Mouse (Mus musculus) MEL (cell line): Measurements from ENCODE around the gene Tm4sf4. TPM values are rescaled to one million over a fixed set of nuclear protein-coding genes. Genes with fewer than 3 reads are reported as not detected.

Experiments
- DNase-seq: peaks from one replicate; pipeline ENCODE4 v3.0.0; 2011; ENCODE audit warnings: low read depth, low spot score
- H3K27ac ChIP-seq: 2 replicates; pipeline ENCODE4 v1.5.1; 2012; ENCODE audit warnings: low read depth, mild to moderate bottlenecking, control low read depth, low read length, moderate library complexity; ENCODE audit not compliant: control insufficient read depth
- H3K27me3 ChIP-seq, 2 experiments: fragments of 150-350 bp in 1 of 2; sonication (generic) in 1 of 2; 2 replicates each; pipeline ENCODE4 v1.6.1; 2012; ENCODE audit warnings: low read length in 2 of 2, mild to moderate bottlenecking in 2 of 2, improper control_type of control experiment in 1 of 2, moderate library complexity in 1 of 2; ENCODE audit not compliant: insufficient read depth in 2 of 2, control insufficient read depth in 1 of 2
- H3K36me3 ChIP-seq, 2 experiments: 2 replicates each; pipeline ENCODE4 v1.6.1; 2012 to 2014; ENCODE audit warnings: low read length in 2 of 2, improper control_type of control experiment in 1 of 2, inconsistent platforms in 1 of 2, mild to moderate bottlenecking in 1 of 2; ENCODE audit not compliant: insufficient read depth in 2 of 2, control insufficient read depth in 1 of 2
- H3K4me1 ChIP-seq, 2 experiments: fragments of 150-350 bp in 1 of 2; sonication (generic) in 1 of 2; 2 replicates each; pipeline ENCODE4 v1.6.1; 2012; ENCODE audit warnings: low read length in 2 of 2, improper control_type of control experiment in 1 of 2, mild to moderate bottlenecking in 1 of 2; ENCODE audit not compliant: insufficient read depth in 2 of 2, control insufficient read depth in 1 of 2
- H3K4me3 ChIP-seq, 2 experiments: fragments of 150-350 bp in 1 of 2; sonication (generic) in 1 of 2; 2 replicates each; pipeline ENCODE4 v1.5.1; 2012; ENCODE audit warnings: low read depth in 2 of 2, low read length in 2 of 2, mild to moderate bottlenecking in 2 of 2, moderate library complexity in 2 of 2, control low read depth in 1 of 2, improper control_type of control experiment in 1 of 2; ENCODE audit not compliant: control insufficient read depth in 1 of 2, insufficient read depth in 1 of 2
- H3K79me2 ChIP-seq: 2 replicates; pipeline ENCODE4 v1.6.1; 2012; ENCODE audit warnings: mild to moderate bottlenecking, low read length, moderate library complexity; ENCODE audit not compliant: control insufficient read depth, poor library complexity, insufficient read depth
- H3K9ac ChIP-seq: 2 replicates; pipeline ENCODE4 v1.6.1; 2012; ENCODE audit warnings: low read depth, mild to moderate bottlenecking, control low read depth, low read length, moderate library complexity; ENCODE audit not compliant: control insufficient read depth, poor library complexity, severe bottlenecking
- H3K9me3 ChIP-seq: fragments of 150-350 bp; sonication (generic); replicated peaks from 2 replicates; pipeline ENCODE4 v1.6.1; 2012; ENCODE audit warnings: mild to moderate bottlenecking, low read length, improper control_type of control experiment, moderate library complexity; ENCODE audit not compliant: insufficient read depth
- CHD2 ChIP-seq: IDR thresholded peaks from 2 replicates; pipeline ENCODE4 v1.6.1; 2011; ENCODE audit warnings: low read length, improper control_type of control experiment
- ELF1 ChIP-seq: IDR thresholded peaks from 2 replicates; pipeline ENCODE4 v1.6.1; 2014; ENCODE audit warnings: low read depth, mild to moderate bottlenecking, inconsistent platforms, low read length, improper control_type of control experiment, moderate library complexity
- EP300 ChIP-seq, 2 experiments: IDR thresholded peaks; 2 replicates each; pipeline ENCODE4 v1.6.1; 2011; ENCODE audit warnings: improper control_type of control experiment in 2 of 2, low read length in 2 of 2, low read depth in 1 of 2, mild to moderate bottlenecking in 1 of 2
- GABPA ChIP-seq: IDR thresholded peaks from 2 replicates; pipeline ENCODE4 v1.6.1; 2012; ENCODE audit warnings: low read depth, mild to moderate bottlenecking, inconsistent platforms, low read length, improper control_type of control experiment, moderate library complexity
- GATA1 ChIP-seq: IDR thresholded peaks from 2 replicates; pipeline ENCODE4 v1.6.1; 2011; ENCODE audit warnings: low read depth, low read length, improper control_type of control experiment
- JUND ChIP-seq: IDR thresholded peaks from 2 replicates; pipeline ENCODE4 v1.6.1; 2011; ENCODE audit warnings: low read depth, mild to moderate bottlenecking, improper control_type of control experiment, low read length
- MAFK ChIP-seq: IDR thresholded peaks from 2 replicates; pipeline ENCODE4 v1.6.1; 2011; ENCODE audit warnings: low read depth, mild to moderate bottlenecking, low read length, improper control_type of control experiment, borderline replicate concordance
- MAX ChIP-seq: IDR thresholded peaks from 2 replicates; pipeline ENCODE4 v1.6.1; 2011; ENCODE audit warnings: low read length, improper control_type of control experiment
- MAZ ChIP-seq: IDR thresholded peaks from 2 replicates; pipeline ENCODE4 v1.6.1; 2012; ENCODE audit warnings: low read depth, mild to moderate bottlenecking, inconsistent platforms, low read length, improper control_type of control experiment
- MEF2A ChIP-seq: IDR thresholded peaks from 2 replicates; pipeline ENCODE4 v1.6.1; 2014; ENCODE audit warnings: low read depth, mild to moderate bottlenecking, inconsistent platforms, low read length, improper control_type of control experiment; ENCODE audit not compliant: poor library complexity, insufficient replicate concordance, severe bottlenecking; ENCODE audit errors: extremely low read depth
- MYB ChIP-seq: IDR thresholded peaks from 2 replicates; pipeline ENCODE4 v1.6.1; 2011; ENCODE audit warnings: mild to moderate bottlenecking, low read depth, low read length, improper control_type of control experiment
- MYC ChIP-seq: IDR thresholded peaks from 2 replicates; pipeline ENCODE4 v1.6.1; 2011; ENCODE audit warnings: low read depth, mild to moderate bottlenecking, low read length, improper control_type of control experiment, moderate library complexity
- NRF1 ChIP-seq: IDR thresholded peaks from 2 replicates; pipeline ENCODE4 v1.6.1; 2014; ENCODE audit warnings: low read depth, mild to moderate bottlenecking, inconsistent platforms, low read length, improper control_type of control experiment, moderate library complexity; ENCODE audit not compliant: poor library complexity, insufficient read depth, severe bottlenecking
- POLR2A ChIP-seq, 2 experiments: IDR thresholded peaks; 2 replicates each; pipeline ENCODE4 v1.6.1; 2011 to 2012; ENCODE audit warnings: low read length in 2 of 2, mild to moderate bottlenecking in 2 of 2, control low read depth in 1 of 2, improper control_type of control experiment in 1 of 2, low read depth in 1 of 2, moderate library complexity in 1 of 2; ENCODE audit not compliant: control insufficient read depth in 1 of 2, insufficient read depth in 1 of 2, poor library complexity in 1 of 2
- POLR2AphosphoS2 ChIP-seq: IDR thresholded peaks from 2 replicates; pipeline ENCODE4 v1.6.1; 2011; ENCODE audit warnings: low read length, improper control_type of control experiment
- RAD21 ChIP-seq: IDR thresholded peaks from 2 replicates; pipeline ENCODE4 v1.6.1; 2011; ENCODE audit warnings: mild to moderate bottlenecking, low read depth, low read length, improper control_type of control experiment
- SIN3A ChIP-seq: IDR thresholded peaks from 2 replicates; pipeline ENCODE4 v1.6.1; 2012; ENCODE audit warnings: low read length, improper control_type of control experiment, inconsistent platforms
- SMC3 ChIP-seq: IDR thresholded peaks from 2 replicates; pipeline ENCODE4 v1.6.1; 2011; ENCODE audit warnings: low read depth, low read length, improper control_type of control experiment
- TAL1 ChIP-seq: IDR thresholded peaks from 2 replicates; pipeline ENCODE4 v1.6.1; 2012; ENCODE audit warnings: mild to moderate bottlenecking, inconsistent platforms, low read length, moderate library complexity, mixed read lengths
- UBTF ChIP-seq: IDR thresholded peaks from 2 replicates; pipeline ENCODE4 v1.6.1; 2012; ENCODE audit warnings: low read depth, mild to moderate bottlenecking, inconsistent platforms, low read length, improper control_type of control experiment, moderate library complexity, borderline replicate concordance; ENCODE audit not compliant: insufficient read depth
- USF2 ChIP-seq, 2 experiments: IDR thresholded peaks; 2 replicates each; pipeline ENCODE4 v1.6.1; 2011 to 2012; ENCODE audit warnings: improper control_type of control experiment in 2 of 2, low read length in 2 of 2, borderline replicate concordance in 1 of 2, inconsistent platforms in 1 of 2, low read depth in 1 of 2, mild to moderate bottlenecking in 1 of 2; ENCODE audit not compliant: insufficient read depth in 1 of 2
- ZMIZ1 ChIP-seq: IDR thresholded peaks from 2 replicates; pipeline ENCODE4 v1.6.1; 2012; ENCODE audit warnings: low read depth, mild to moderate bottlenecking, inconsistent platforms, low read length, improper control_type of control experiment, moderate library complexity
- ZNF384 ChIP-seq: IDR thresholded peaks from 2 replicates; pipeline ENCODE4 v1.6.1; 2012; ENCODE audit warnings: low read depth, mild to moderate bottlenecking, inconsistent platforms, low read length, improper control_type of control experiment
- polyA plus RNA-seq, 2 experiments: library from polyadenylated mRNA; stranded (reverse) in 1 of 2; unstranded in 1 of 2; fragments of >175 nt in 1 of 2; fragments of >200 nt in 1 of 2; gene quantifications; 2 replicates each; pipeline versions ENCODE4 v1.2.1 to v1.2.4; 2012; ENCODE audit warnings: low replicate concordance in 2 of 2, low read depth in 1 of 2; ENCODE audit not compliant: insufficient read length in 2 of 2, insufficient read depth in 1 of 2, missing spikeins in 1 of 2
- total RNA-seq: library from RNA; depleted of rRNA; stranded (reverse); fragments of 300-350 nt; gene quantifications from 2 replicates; pipeline ENCODE4 v1.2.3, GENCODE M21; 2012

Tm4sf4 gene
- total and polyA plus RNA-seq, 3 experiments, result not detected

DNA sequence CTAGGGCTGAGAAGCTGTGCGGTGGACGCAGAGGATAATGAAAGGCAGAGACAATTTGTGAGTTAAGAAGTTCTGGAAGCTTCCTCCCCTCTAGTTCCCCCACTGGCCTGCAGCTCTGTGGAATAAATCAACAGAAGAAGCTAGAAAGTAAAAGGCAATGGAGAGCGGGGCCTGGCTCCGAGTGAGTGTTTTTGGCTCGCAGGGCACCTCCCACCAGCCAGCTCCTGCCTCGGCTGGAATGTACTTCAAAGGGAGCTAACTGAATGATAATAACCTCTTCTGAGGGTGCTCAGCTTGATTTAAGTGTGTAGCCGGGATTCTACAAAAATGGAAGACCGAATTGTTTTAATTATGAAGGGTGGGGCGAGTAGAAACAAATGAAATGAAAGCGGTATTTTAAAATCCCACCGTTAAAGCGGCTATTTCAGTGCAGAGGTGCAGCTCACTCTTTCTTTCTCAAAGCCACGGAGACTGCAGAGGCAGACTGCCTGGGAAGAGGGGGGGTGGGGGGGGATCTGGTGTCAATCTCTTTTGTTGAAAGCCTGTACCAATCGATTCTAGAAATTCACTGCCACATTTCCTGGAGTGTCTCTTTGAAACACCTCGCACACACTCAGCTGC is 46.0 kb downstream of the Tm4sf4 start:
- no peak overlapping the region for H3K27ac ChIP-seq
- no peaks in the 10 kb centered on the region for H3K79me2 ChIP-seq
- no peaks in the 10 kb centered on the region for H3K4me1 ChIP-seq
- H3K4me3 ChIP-seq, result no peak overlapping the region
- H3K36me3 ChIP-seq, result no peaks in the 10 kb centered on the region
- TF ChIP-seq GABPA (no peak), TAL1 (no peak), USF2 (IDR thresholded peaks at IDR 0.05; ENCODE audit: borderline replicate concordance in 1 of 2, insufficient read depth in 1 of 2, low read depth in 1 of 2, low read length in 2 of 2) (no peak), ZNF384 (no peak)
- TF ChIP-seq, all 39 proteins: peak for 0
- no peak for DNase-seq
- Histone ChIP-seq H3K9me3 (no peaks in the 10 kb centered on the region), H3K27me3 (no peaks in the 10 kb centered on the region), H3K9ac (no peak overlapping the region)

- no peak for DNase-seq
- H3K27me3 ChIP-seq, result no peaks in the 10 kb centered on the region
Observed at GRCm38 (mm10) chr3:57472407-57472806, 47.3 kb downstream of the Tm4sf4 start.

DNA sequence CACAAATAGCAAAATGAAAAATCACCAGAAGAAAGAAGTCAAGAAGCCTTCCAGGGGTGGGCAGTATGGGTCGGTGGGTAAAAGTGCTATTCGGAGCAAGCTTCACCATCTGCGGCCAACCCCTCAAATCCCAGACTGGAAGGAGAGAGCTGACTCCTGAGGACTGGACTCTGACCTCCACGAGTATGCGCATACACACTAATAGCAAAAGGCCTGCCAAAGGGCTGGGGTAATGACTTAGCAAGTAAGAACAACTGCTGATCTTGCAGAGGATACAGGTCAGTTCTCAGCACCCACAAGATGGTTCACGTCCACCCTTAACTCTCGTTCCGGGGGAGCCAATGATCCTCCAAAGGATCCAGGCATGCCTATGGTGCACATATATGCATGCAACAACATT is 49.3 kb downstream of the Tm4sf4 start:
- no peaks in the 10 kb centered on the region for H3K4me1 ChIP-seq
- H3K9ac ChIP-seq, result no peak overlapping the region
- H3K27ac ChIP-seq, result no peak overlapping the region
- TF ChIP-seq RAD21 (no peak), MAZ (no peak), ZNF384 (no peak), POLR2A (IDR thresholded peaks at IDR 0.05; ENCODE audit: control insufficient read depth in 1 of 2, insufficient read depth in 1 of 2, low read depth in 1 of 2, low read length in 2 of 2, poor library complexity in 1 of 2) (no peak), MEF2A (no peak), UBTF (no peak), EP300 (IDR thresholded peaks at IDR 0.05; ENCODE audit: low read depth in 1 of 2, low read length in 2 of 2) (no peak), SMC3 (no peak)
- no peaks in the 10 kb centered on the region for H3K79me2 ChIP-seq
- H3K9me3 ChIP-seq, result no peaks in the 10 kb centered on the region
- H3K4me3 ChIP-seq, result no peak overlapping the region
- no peaks in the 10 kb centered on the region for H3K36me3 ChIP-seq
- no peak for DNase-seq
- H3K27me3 ChIP-seq, result no peaks in the 10 kb centered on the region

More at GRCm38 (mm10) chr3:57472407-57472806, 47.3 kb downstream of the Tm4sf4 start:
- H3K79me2 ChIP-seq, result no peaks in the 10 kb centered on the region
- no peaks in the 10 kb centered on the region for H3K36me3 ChIP-seq
- H3K4me1 ChIP-seq, result no peaks in the 10 kb centered on the region
- no peak overlapping the region for H3K4me3 ChIP-seq
- no peak for TF ChIP-seq MYC
- no peak for TF ChIP-seq POLR2A (IDR thresholded peaks at IDR 0.05; ENCODE audit: control insufficient read depth in 1 of 2, insufficient read depth in 1 of 2, low read depth in 1 of 2, low read length in 2 of 2, poor library complexity in 1 of 2)
- TF ChIP-seq GATA1, result no peak
- TF ChIP-seq EP300 (IDR thresholded peaks at IDR 0.05; ENCODE audit: low read depth in 1 of 2, low read length in 2 of 2), result no peak
- no peak for TF ChIP-seq NRF1
- TF ChIP-seq MAFK, result no peak
- no peak for TF ChIP-seq TAL1
- no peak for TF ChIP-seq JUND
- no peak for TF ChIP-seq POLR2AphosphoS2
- no peak for TF ChIP-seq ZMIZ1
- no peak for TF ChIP-seq CHD2
- no peak for TF ChIP-seq ELF1
- TF ChIP-seq ZNF384, result no peak
- TF ChIP-seq RAD21, result no peak
- no peak for TF ChIP-seq MAZ
- no peak for TF ChIP-seq MAX
- TF ChIP-seq SIN3A, result no peak
- TF ChIP-seq MYB, result no peak
- H3K9ac ChIP-seq, result no peak overlapping the region
- no peak overlapping the region for H3K27ac ChIP-seq
- no peaks in the 10 kb centered on the region for H3K9me3 ChIP-seq
